Mouse (Mus musculus) c-Kit-positive CD71-negative TER-119-negative erythroid progenitor cells, embryonic 14.5 days (primary cell): ENCODE results near the gene Shf.
"Not testable (repeated sequence)": the region's sequence is repeated elsewhere in the genome, so short reads cannot be mapped to it uniquely, and the experiment has no call there.

Experiments
- DNase-seq: peaks from one replicate; pipeline ENCODE4 v3.0.0-alpha.2; 2013; ENCODE audit warnings: low read depth

The Shf gene

GRCm38 (mm10) chr2:122348531-122349131, 20.3 kb downstream of the Shf start:
- DNase-seq: peak; percentile 50

- no peak for DNase-seq
These were observed 21.7 kb downstream of the Shf start for GRCm38 (mm10) chr2:122347257-122347656.

GRCm38 (mm10) chr2:122346164-122346563, 22.8 kb downstream of the Shf start:
- not testable (repeated sequence) for DNase-seq

- DNase-seq: no peak
These were observed 23.7 kb downstream of the Shf start for GRCm38 (mm10) chr2:122345106-122345893.

- DNase-seq: no peak
These were observed 31.7 kb downstream of the Shf start for GRCm38 (mm10) chr2:122337291-122337690.

GRCm38 (mm10) chr2:122334170-122334569, 34.8 kb downstream of the Shf start:
- DNase-seq: no peak

GRCm38 (mm10) chr2:122332222-122332621, 36.7 kb downstream of the Shf start:
- no peak for DNase-seq

- not testable (repeated sequence) for DNase-seq
These were observed 38.6 kb downstream of the Shf start for GRCm38 (mm10) chr2:122330317-122330716.

GRCm38 (mm10) chr2:122327986-122328385, 41.0 kb downstream of the Shf start:
- DNase-seq: no peak

GRCm38 (mm10) chr2:122325361-122325760, 43.6 kb downstream of the Shf start:
- DNase-seq: no peak

- DNase-seq: no peak
These were observed 44.4 kb downstream of the Shf start for GRCm38 (mm10) chr2:122324586-122324985.

GRCm38 (mm10) chr2:122323960-122324359, 45.0 kb downstream of the Shf start:
- no peak for DNase-seq

- DNase-seq: no peak
These were observed 51.6 kb downstream of the Shf start for GRCm38 (mm10) chr2:122317384-122317783.

GRCm38 (mm10) chr2:122315372-122315771, 53.6 kb downstream of the Shf start, which contains the start of gene Duox1:
TSS of gene Duox1 (plus strand) at chr2:122315672.
- no peak for DNase-seq

GRCm38 (mm10) chr2:122313536-122313935, 55.4 kb downstream of the Shf start, which contains the start of gene Duoxa1:
TSS of gene Duoxa1 (minus strand) at chr2:122313730.
- DNase-seq: no peak

GRCm38 (mm10) chr2:122312722-122313417, 56.1 kb downstream of the Shf start:
- peak; percentile 60 for DNase-seq

GRCm38 (mm10) chr2:122311561-122311960, 57.4 kb downstream of the Shf start:
- no peak for DNase-seq

- DNase-seq: no peak
These were observed 59.3 kb downstream of the Shf start for GRCm38 (mm10) chr2:122309647-122310046.

GRCm38 (mm10) chr2:122306184-122306583, 62.8 kb downstream of the Shf start:
- DNase-seq: no peak

- no peak for DNase-seq
These were observed 63.7 kb downstream of the Shf start for GRCm38 (mm10) chr2:122305097-122305892.

GRCm38 (mm10) chr2:122304544-122304943, 64.4 kb downstream of the Shf start:
- no peak for DNase-seq
